Mouse (Mus musculus) urinary bladder, adult 2 months (tissue): ENCODE measurements around the gene Rimklb. TPM values are rescaled to one million over a fixed set of nuclear protein-coding genes. Genes with fewer than 3 reads are reported as not detected.
"Not testable (repeated sequence)": the region's sequence is repeated elsewhere in the genome, so short reads cannot be mapped to it uniquely, and the experiment has no call there.

Experiments
- DNase-seq: peaks from one replicate; pipeline ENCODE4 v3.0.0; 2022; ENCODE audit warnings: low spot score
- polyA plus RNA-seq: library from polyadenylated mRNA; depleted of rRNA; stranded (reverse); fragments of >200 nt; gene quantifications from 2 replicates; pipeline ENCODE4 v1.2.3, GENCODE M21; 2012

Gene Rimklb
- polyA plus RNA-seq, 1 experiment = 0.51 TPM

- DNase-seq = no peak
Observed at GRCm38 (mm10) chr6:122495082-122495881, 3.3 kb downstream of the Rimklb start.

DNA sequence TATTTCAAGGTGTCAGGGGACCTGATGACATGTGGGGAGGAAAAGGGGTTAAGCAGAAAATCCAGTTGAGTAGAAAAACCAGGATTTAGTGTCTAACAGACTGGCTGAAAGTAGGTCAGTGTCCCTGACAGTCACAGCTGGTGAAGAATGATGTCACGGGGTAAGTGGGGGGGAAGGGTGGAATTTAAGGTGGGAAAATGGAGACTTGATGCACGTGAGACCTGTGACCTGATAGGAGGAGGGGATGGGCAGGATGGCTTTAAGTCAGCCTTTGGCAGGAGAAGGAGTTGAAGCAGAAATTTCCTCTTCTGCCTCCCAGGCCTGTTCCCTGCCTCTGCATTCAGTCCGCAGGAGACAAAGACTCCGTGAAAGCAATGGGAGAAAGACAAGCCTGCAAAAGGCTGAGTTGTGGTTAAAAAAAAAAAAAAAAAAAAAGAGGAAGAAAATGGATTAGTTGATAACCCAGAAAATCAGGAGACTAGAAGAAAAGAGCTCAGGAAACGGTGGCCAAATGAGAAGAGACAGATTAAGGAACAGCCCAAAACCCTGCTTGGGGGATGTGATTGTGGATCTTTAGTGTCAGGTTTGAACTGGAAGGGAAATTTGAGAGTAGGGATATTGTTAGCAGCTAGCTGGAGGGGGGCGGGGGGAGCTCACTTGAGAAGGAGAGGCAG is 4.6 kb downstream of the Rimklb start:
- no peak for DNase-seq

- DNase-seq = no peak
Observed at GRCm38 (mm10) chr6:122492479-122492878, 6.1 kb downstream of the Rimklb start.

GRCm38 (mm10) chr6:122491557-122491956 is 7.0 kb downstream of the Rimklb start:
- peak; percentile 33 for DNase-seq

- DNase-seq = no peak
Observed at GRCm38 (mm10) chr6:122490929-122491512, 7.5 kb downstream of the Rimklb start.

DNA sequence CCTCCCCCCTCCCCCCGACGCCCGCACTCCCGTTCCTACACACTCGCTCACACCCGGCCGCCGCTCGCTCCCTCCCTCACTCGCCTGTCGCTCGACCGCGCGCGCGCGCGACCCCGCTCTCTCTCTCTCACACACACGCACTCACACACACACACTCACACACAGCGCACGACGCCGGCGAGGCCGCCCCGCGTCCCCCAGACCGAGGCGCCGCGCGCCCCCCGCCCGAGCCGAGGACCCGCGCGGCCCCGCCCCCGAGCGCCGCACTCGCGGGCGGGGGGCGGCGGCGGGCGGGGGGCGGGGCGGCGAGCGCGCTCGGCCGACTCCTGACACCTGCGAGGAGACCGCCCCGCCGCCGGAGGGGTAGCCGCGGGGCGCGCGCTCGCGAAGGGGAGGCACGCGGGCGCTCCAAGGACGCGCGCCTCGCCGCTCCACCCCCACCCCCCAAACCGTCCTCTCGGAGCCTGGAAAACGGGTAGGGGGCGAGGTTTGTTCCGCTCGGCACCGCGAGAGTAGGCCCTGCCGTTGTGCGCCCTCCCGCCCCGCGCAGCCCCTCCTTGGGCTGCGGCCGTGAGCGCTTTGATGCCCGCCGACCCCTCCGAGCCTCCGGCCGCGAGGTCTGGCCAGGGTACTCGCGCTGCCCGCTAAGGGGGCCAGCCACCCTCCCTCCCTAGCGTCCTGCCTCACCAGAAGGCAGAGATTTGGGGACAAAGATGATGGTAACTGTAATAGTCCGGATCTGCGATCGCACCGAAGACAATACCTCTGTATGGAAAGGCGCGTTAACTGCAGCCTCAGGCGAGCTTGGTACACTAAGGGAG is 12.1 kb downstream of the Rimklb start:
- DNase-seq = no peak

- no peak for DNase-seq
Observed at GRCm38 (mm10) chr6:122485401-122486296, 12.9 kb downstream of the Rimklb start.

DNA sequence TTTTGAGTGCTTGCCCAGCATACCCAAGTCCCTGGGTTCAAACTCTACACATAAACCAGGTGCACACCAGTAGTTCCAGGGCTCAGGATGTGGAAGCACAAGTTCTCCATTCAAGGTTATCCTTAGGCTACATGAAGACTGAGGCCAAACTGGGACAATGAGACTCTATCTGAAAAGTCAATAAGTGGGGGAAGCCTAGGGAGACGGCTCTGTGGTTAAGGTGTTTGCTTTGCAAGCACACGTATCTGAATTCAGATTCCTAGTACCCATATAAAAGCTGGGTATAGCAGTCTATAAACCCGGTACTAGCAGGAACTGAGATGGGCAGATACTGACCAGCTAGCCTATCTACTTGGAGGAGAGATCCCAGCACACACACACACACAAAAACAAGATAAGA is 20.5 kb downstream of the Rimklb start:
- DNase-seq = no peak

DNA sequence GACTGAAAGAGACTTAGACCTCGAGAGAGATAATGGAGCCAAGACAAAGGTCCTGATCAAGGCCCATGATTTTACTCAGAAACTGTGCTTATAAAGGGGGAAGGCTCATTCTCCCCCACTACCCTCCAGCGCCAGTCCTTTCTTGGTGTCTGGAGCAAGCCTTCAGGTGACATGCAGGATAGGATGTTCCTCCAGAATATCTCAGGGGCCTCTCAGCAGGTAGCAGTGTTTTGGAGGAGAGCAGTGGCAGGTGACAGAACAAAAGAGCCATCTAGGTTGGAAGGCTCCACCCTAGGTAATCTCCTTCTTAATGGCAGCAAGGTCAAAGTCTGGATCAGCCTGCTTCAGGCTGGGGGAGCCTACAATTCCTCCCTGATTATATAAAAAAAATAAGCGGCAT is 27.1 kb downstream of the Rimklb start:
- DNase-seq = not testable (repeated sequence)

DNA sequence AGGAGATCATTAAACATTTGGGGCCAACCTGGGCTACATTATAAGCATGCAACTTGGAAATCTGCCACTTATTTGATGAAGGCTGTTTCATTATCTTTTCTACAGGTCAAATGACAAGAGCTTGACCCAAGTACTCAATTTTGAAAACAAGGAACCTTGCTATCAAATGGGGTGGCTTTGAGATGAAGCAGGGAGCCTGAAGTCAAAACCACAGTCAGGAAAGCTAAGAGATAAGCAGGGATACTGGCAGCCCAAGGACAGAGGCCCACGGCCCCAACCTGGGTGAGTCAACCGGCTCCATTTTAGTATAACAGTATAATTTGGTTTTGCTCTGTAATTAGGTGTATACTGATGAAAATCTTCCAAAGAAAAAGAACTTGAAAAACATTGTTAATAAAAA is 28.3 kb downstream of the Rimklb start:
- DNase-seq = no peak

DNA sequence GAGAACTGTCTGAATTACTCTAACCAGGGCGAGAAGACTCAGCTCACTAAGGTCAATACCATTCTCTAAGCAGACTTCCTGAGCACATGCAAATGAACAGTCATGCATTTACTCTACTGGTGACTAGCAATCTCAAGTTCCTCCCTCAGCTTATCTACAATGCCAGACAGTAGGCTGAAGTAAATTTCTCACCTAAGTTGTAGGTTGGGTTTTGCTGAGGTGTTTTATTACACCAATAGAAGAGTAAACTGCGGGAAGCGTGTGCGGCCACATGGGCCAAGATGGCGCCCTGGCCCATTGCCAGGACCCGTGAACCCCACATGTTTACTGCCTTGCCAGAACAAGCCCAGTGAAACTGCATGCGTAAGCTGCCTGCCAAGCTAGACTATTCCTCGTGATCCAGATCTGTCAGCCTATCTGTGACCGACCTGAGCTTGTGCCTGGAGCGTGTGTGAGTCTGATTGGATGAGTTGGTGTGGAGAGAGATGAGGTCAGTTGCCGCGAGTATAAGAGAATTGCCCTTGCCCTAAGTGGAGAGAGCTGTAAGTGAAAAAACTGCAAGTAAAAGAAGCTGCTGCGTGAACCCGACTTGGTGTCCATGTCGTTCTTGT is 29.4 kb downstream of the Rimklb start:
- no peak for DNase-seq

- no peak for DNase-seq
Observed at GRCm38 (mm10) chr6:122466092-122466713, 32.4 kb downstream of the Rimklb start.

DNA sequence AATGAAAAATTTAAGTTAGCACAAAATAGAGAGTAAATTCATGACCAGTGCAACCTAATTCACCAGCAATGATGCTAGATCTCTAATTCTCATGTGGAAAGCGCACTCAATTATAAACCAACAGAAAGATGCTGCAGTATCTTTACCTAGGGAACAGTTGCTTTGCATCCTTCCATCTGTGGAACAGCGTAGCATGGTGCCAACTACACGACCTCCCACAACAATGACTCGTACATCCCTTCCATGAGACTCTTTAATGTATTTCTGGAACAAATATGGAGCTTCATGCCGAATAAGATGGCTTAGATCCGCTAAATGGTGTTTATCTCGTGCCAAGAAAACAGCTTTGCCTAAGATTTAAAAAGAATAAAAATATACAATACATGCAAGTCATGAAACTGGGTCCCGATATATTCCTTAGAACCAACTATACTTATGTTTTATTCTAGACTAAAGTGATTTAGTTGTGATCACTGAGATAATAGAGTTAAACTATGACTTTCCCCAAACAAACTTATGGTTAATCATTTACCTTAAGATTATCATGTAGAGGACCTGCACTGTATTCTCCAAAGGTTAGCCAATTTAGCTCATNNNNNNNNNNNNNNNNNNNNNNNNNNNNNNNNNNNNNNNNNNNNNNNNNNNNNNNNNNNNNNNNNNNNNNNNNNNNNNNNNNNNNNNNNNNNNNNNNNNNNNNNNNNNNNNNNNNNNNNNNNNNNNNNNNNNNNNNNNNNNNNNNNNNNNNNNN is 39.4 kb downstream of the Rimklb start:
- no peak for DNase-seq

DNA sequence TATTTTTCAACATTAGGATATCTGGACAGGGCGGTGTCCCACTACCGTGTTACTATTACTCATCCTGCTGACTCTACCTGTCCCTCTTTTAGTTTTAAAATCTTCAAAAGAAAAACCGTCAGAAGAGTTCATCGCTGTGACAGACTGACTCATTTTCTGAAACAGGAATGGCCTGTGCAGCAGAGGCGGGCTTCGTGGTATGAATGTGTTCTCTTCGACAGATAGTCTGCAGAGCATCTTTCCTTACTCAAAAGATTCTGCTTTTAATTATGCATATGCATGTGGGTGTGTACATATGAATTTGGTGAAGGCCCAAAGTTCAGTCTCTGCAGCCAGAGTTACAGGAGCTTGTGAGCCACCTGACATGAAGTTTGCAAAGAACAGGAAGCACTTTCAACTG is 50.7 kb downstream of the Rimklb start:
- DNase-seq = no peak

DNA sequence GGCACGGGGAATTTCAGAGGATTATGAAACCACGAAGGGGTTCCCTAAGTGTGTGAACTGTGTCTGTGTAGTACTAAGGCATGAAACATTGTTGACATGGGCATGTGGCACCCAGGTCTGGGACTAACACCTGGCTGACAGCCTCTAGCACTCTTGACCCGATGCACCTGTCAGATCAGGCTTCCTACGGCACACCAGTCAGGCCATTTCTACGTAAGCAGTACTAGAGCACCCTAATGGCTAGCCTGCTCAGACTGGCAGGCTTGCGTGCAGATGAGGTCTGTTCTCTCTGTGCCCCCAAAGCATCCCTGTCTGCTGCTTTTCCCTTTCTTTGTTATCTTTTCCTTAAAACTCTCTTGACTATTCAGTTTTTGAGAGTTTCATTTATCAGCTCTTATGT is 53.3 kb downstream of the Rimklb start:
- DNase-seq = no peak

- no peak for DNase-seq
Observed at GRCm38 (mm10) chr6:122440632-122441226, 57.8 kb downstream of the Rimklb start.

DNA sequence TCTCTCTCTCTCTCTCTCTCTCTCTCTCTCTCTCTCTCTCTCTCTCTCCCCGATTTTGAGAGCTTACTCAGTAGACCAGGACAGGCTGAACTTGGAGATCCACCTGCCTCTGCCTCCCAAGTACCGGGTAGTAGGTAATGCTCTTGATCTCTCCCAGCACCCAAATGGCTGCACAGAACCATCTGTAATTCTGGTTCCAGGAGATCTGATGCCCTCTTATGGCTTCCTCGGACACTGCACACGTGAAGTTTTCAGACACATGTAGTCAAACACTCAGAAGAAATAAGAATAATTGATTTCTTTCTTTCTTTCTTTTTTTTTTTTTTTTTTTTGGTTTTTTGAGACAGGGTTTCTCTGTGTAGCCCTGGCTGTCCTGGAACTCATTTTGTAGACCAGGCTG is 59.3 kb downstream of the Rimklb start:
- DNase-seq = no peak

- no peak for DNase-seq
Observed at GRCm38 (mm10) chr6:122435270-122435669, 63.3 kb downstream of the Rimklb start.

GRCm38 (mm10) chr6:122427456-122427855 is 71.1 kb downstream of the Rimklb start:
- DNase-seq = no peak
